Mouse (Mus musculus) heart, embryonic 16.5 days (tissue): ENCODE measurements around the gene Mcrip2. TPM values are rescaled to one million over a fixed set of nuclear protein-coding genes. Genes with fewer than 3 reads are reported as not detected.
A peak's percentile ranks its signal among the peaks of the same experiment; 100 is the strongest.

Experiments
- ATAC-seq: fragments of 200-750 bp; cut with Nextera tagmentation; replicated peaks from 2 replicates; pipeline ENCODE4 v1.8.0; 2017; ENCODE audit warnings: moderate number of reproducible peaks; ENCODE audit not compliant: insufficient read depth, low FRiP score; ENCODE audit errors: extremely low read depth
- H3K27ac ChIP-seq: fragments of 300-500 bp; sonication (generic); 2 replicates; pipeline ENCODE4 v1.5.1; 2014; ENCODE audit warnings: mild to moderate bottlenecking, low read length, control low read depth, moderate library complexity
- H3K27me3 ChIP-seq: fragments of 300-500 bp; sonication (generic); 2 replicates; pipeline ENCODE4 v1.6.1; 2014; ENCODE audit warnings: low read length, mixed read lengths; ENCODE audit not compliant: control insufficient read depth, insufficient read depth
- H3K36me3 ChIP-seq: fragments of 300-500 bp; sonication (generic); 2 replicates; pipeline ENCODE4 v1.6.1; 2014; ENCODE audit not compliant: control insufficient read depth, insufficient read depth
- H3K4me1 ChIP-seq: fragments of 300-500 bp; sonication (generic); 2 replicates; pipeline ENCODE4 v1.6.1; 2014; ENCODE audit warnings: low read length, mixed read lengths; ENCODE audit not compliant: control insufficient read depth, insufficient read depth
- H3K4me2 ChIP-seq: fragments of 300-500 bp; sonication (generic); 2 replicates; pipeline ENCODE4 v1.6.1; 2014; ENCODE audit warnings: low read depth, mild to moderate bottlenecking, control low read depth, low read length
- H3K4me3 ChIP-seq: fragments of 300-500 bp; sonication (generic); 2 replicates; pipeline ENCODE4 v1.5.1; 2014; ENCODE audit warnings: mild to moderate bottlenecking, control low read depth, low read length
- H3K9ac ChIP-seq: fragments of 300-500 bp; sonication (generic); 2 replicates; pipeline ENCODE4 v1.6.1; 2014; ENCODE audit warnings: low read length, control low read depth
- H3K9me3 ChIP-seq: fragments of 300-500 bp; sonication (generic); replicated peaks from 2 replicates; pipeline ENCODE4 v1.6.1; 2016; ENCODE audit warnings: low read length; ENCODE audit not compliant: control insufficient read depth
- WGBS: fragments of 180-500 bp; shearing (Covaris S2); extraction: QIAGEN DNeasy Blood & Tissue Kit; methylation state at CpG from one replicate; pipeline ENCODE4 v1.1.7; 2014; 5-methylcytosine and 5-hydroxymethylcytosine counted together
- polyA plus RNA-seq: library from polyadenylated mRNA; unstranded; fragments of >200 nt; fragmentation: Nextera tagmentation; extraction: Ambion mirVana; gene quantifications from 2 replicates; pipeline ENCODE4 v1.2.1, GENCODE M21; 2015

Mcrip2 gene
- polyA plus RNA-seq, 1 experiment from 2014 or later: 225 TPM

- Histone ChIP-seq H3K9ac (peak overlapping the region; percentile 85), H3K4me1 (peaks cover 21% of the 10 kb centered on the region), H3K27ac (peak overlapping the region; percentile 79), H3K27me3 (no peaks in the 10 kb centered on the region), H3K4me3 (peak overlapping the region; percentile 75), H3K9me3 (no peaks in the 10 kb centered on the region), H3K4me2 (peak overlapping the region; percentile 94), H3K36me3 (no peaks in the 10 kb centered on the region)
- peak; percentile 21; the same call in 1 of the 2 replicates for ATAC-seq
- WGBS: 10% methylated on average over 6 of the region's 6 CpGs
Measured at GRCm38 (mm10) chr17:25861704-25862612, 6.6 kb downstream of the Mcrip2 start.

GRCm38 (mm10) chr17:25860832-25861703 lies 7.5 kb downstream of the Mcrip2 start, which contains the start of gene Wdr90:
Gene Wdr90, minus strand, starts transcription at chr17:25861501.
- H3K9ac ChIP-seq: peak within 1 kb of the TSS; percentile 85
- no peaks in the 10 kb centered on the region for H3K9me3 ChIP-seq
- peak within 1 kb of the TSS; percentile 79 for H3K27ac ChIP-seq
- H3K36me3 ChIP-seq: no peaks in the 10 kb centered on the region
- H3K4me2 ChIP-seq: peak within 1 kb of the TSS; percentile 94
- H3K4me3 ChIP-seq: peak within 1 kb of the TSS; percentile 75
- WGBS: 4% methylated on average over 65 of the region's 65 CpGs
- no peaks in the 10 kb centered on the region for H3K27me3 ChIP-seq
- ATAC-seq: peak; percentile 92
- H3K4me1 ChIP-seq: peaks cover 13% of the 10 kb centered on the region

- Histone ChIP-seq H3K27ac (no peak overlapping the region), H3K4me2 (peak overlapping the region; percentile 94; the same call in 1 of the 2 replicates), H3K27me3 (no peaks in the 10 kb centered on the region), H3K4me1 (peaks cover 13% of the 10 kb centered on the region), H3K9me3 (no peaks in the 10 kb centered on the region), H3K9ac (no peak overlapping the region), H3K36me3 (no peaks in the 10 kb centered on the region), H3K4me3 (peak overlapping the region; percentile 75; the same call in 1 of the 2 replicates)
- 88% methylated on average over 6 of the region's 6 CpGs for WGBS
- ATAC-seq: no peak
Measured at GRCm38 (mm10) chr17:25860229-25860628, 8.3 kb downstream of the Mcrip2 start.

GRCm38 (mm10) chr17:25844396-25844901 lies 24.1 kb downstream of the Mcrip2 start, which contains the start of gene Rhot2:
Gene Rhot2, minus strand, starts transcription at chr17:25844851.
- Histone ChIP-seq H3K9me3 (no peaks in the 10 kb centered on the region), H3K4me1 (peaks cover 12% of the 10 kb centered on the region), H3K27ac (peak within 1 kb of the TSS; percentile 91), H3K27me3 (no peaks in the 10 kb centered on the region), H3K9ac (peak within 1 kb of the TSS; percentile 96), H3K36me3 (peaks cover 33% of the 10 kb centered on the region), H3K4me2 (peak within 1 kb of the TSS; percentile 79), H3K4me3 (peak within 1 kb of the TSS; percentile 94)
- ATAC-seq: peak; percentile 94
- WGBS: 1% methylated on average over 21 of the region's 21 CpGs

- peak overlapping the region; percentile 91 for H3K27ac ChIP-seq
- peaks cover 37% of the 10 kb centered on the region for H3K36me3 ChIP-seq
- no peaks in the 10 kb centered on the region for H3K27me3 ChIP-seq
- peak; percentile 29 for ATAC-seq
- peaks cover 12% of the 10 kb centered on the region for H3K4me1 ChIP-seq
- 1% methylated on average over 38 of the region's 38 CpGs for WGBS
- peak overlapping the region; percentile 94 for H3K4me3 ChIP-seq
- peak overlapping the region; percentile 96 for H3K9ac ChIP-seq
- peak overlapping the region; percentile 79 for H3K4me2 ChIP-seq
- no peaks in the 10 kb centered on the region for H3K9me3 ChIP-seq
Measured at GRCm38 (mm10) chr17:25843636-25844395, 24.7 kb downstream of the Mcrip2 start.

GRCm38 (mm10) chr17:25843122-25843521 lies 25.4 kb downstream of the Mcrip2 start:
- Histone ChIP-seq H3K36me3 (peaks cover 35% of the 10 kb centered on the region), H3K9me3 (no peaks in the 10 kb centered on the region)
- WGBS: 84% methylated on average over 4 of the region's 4 CpGs

GRCm38 (mm10) chr17:25842509-25842908 lies 26.1 kb downstream of the Mcrip2 start:
- no peak overlapping the region for H3K4me3 ChIP-seq
- H3K9ac ChIP-seq: no peak overlapping the region
- no peak overlapping the region for H3K4me2 ChIP-seq
- no peaks in the 10 kb centered on the region for H3K9me3 ChIP-seq
- no peak overlapping the region for H3K27ac ChIP-seq
- H3K27me3 ChIP-seq: no peaks in the 10 kb centered on the region
- H3K36me3 ChIP-seq: peaks cover 35% of the 10 kb centered on the region
- no peak for ATAC-seq
- 83% methylated on average over 3 of the region's 3 CpGs for WGBS
- H3K4me1 ChIP-seq: peaks cover 13% of the 10 kb centered on the region

More at GRCm38 (mm10) chr17:25843122-25843521, 25.4 kb downstream of the Mcrip2 start:
- peaks cover 12% of the 10 kb centered on the region for H3K4me1 ChIP-seq
- peak overlapping the region; percentile 79 for H3K4me2 ChIP-seq
- H3K9ac ChIP-seq: peak overlapping the region; percentile 96
- H3K4me3 ChIP-seq: peak overlapping the region; percentile 94
- H3K27ac ChIP-seq: no peak overlapping the region; the same call in 1 of the 2 replicates
- no peak for ATAC-seq
- no peaks in the 10 kb centered on the region for H3K27me3 ChIP-seq
